Mouse (Mus musculus) limb, embryonic 14.5 days (tissue): ENCODE data around the gene Tshz2. TPM values are rescaled to one million over a fixed set of nuclear protein-coding genes. Genes with fewer than 3 reads are reported as not detected.

ENCODE experiments used
- ATAC-seq: fragments of 200-750 bp; cut with Nextera tagmentation; 2 replicates; pipeline ENCODE4 v1.8.0; 2017; ENCODE audit warnings: low read depth, moderate number of reproducible peaks, moderate TSS enrichment; ENCODE audit not compliant: low FRiP score
- DNase-seq: peaks from one replicate; pipeline ENCODE4 v3.0.0-alpha.2; 2015; ENCODE audit warnings: low spot score
- H3K27ac ChIP-seq: fragments of 300-500 bp; sonication (generic); replicated peaks from 2 replicates; pipeline ENCODE4 v1.5.1; 2014; ENCODE audit warnings: low read depth, mild to moderate bottlenecking, low read length, moderate library complexity, mixed read lengths
- H3K27me3 ChIP-seq: fragments of 300-500 bp; sonication (generic); 2 replicates; pipeline ENCODE4 v1.6.1; 2014; ENCODE audit warnings: low read length, mixed read lengths; ENCODE audit not compliant: control insufficient read depth, insufficient read depth
- H3K36me3 ChIP-seq: fragments of 300-500 bp; sonication (generic); 2 replicates; pipeline ENCODE4 v1.6.1; 2014; ENCODE audit warnings: mild to moderate bottlenecking, low read length, moderate library complexity, mixed read lengths; ENCODE audit not compliant: control insufficient read depth, insufficient read depth
- H3K4me1 ChIP-seq: fragments of 300-500 bp; sonication (generic); 2 replicates; pipeline ENCODE4 v1.6.1; 2014; ENCODE audit warnings: antibody characterized with exemption, low read length, mixed read lengths; ENCODE audit not compliant: control insufficient read depth, insufficient read depth
- H3K4me2 ChIP-seq: fragments of 300-500 bp; sonication (generic); replicated peaks from 2 replicates; pipeline ENCODE4 v1.6.1; 2014; ENCODE audit warnings: low read depth, mild to moderate bottlenecking, low read length, moderate library complexity; ENCODE audit not compliant: severe bottlenecking
- H3K4me3 ChIP-seq: fragments of 300-500 bp; sonication (generic); replicated peaks from 2 replicates; pipeline ENCODE4 v1.5.1; 2014; ENCODE audit warnings: low read length
- H3K9ac ChIP-seq: fragments of 300-500 bp; sonication (generic); 2 replicates; pipeline ENCODE4 v1.6.1; 2014; ENCODE audit warnings: mild to moderate bottlenecking, low read depth, low read length, moderate library complexity; ENCODE audit not compliant: severe bottlenecking
- H3K9me3 ChIP-seq: fragments of 300-500 bp; sonication (generic); 2 replicates; pipeline ENCODE4 v1.6.1; 2016; ENCODE audit warnings: low read length; ENCODE audit not compliant: control insufficient read depth
- POLR2A ChIP-seq: fragments of 200-500 bp; IDR thresholded peaks from 2 replicates; pipeline ENCODE4 v1.8.0; 2012; ENCODE audit warnings: inconsistent platforms, mild to moderate bottlenecking, moderate library complexity, borderline replicate concordance; ENCODE audit not compliant: insufficient read depth, insufficient read length; ENCODE audit errors: extremely low read depth
- WGBS: fragments of 180-500 bp; shearing (Covaris S2); extraction: QIAGEN DNeasy Blood & Tissue Kit; methylation state at CpG from one replicate; pipeline ENCODE4 v1.1.7; 2014; 5-methylcytosine and 5-hydroxymethylcytosine counted together
- polyA plus RNA-seq, 2 experiments: library from polyadenylated mRNA; depleted of rRNA in 1 of 2; stranded (reverse) in 1 of 2; unstranded in 1 of 2; fragments of >200 nt; fragmentation: Nextera tagmentation in 1 of 2; extraction: Ambion mirVana in 1 of 2; gene quantifications; 2 replicates each; pipeline versions ENCODE4 v1.2.1 to v1.2.3; 2012 to 2014

Tshz2 gene
- polyA plus RNA-seq, 2 experiments, result 7.3 to 29.2 TPM

GRCm38 (mm10) chr2:169647091-169647490 is 14.3 kb downstream of the Tshz2 start:
- Histone ChIP-seq H3K27me3 (no peaks in the 10 kb centered on the region), H3K27ac (no peak overlapping the region), H3K36me3 (no peaks in the 10 kb centered on the region), H3K4me3 (no peak overlapping the region), H3K4me1 (0 out of 2 replicates have a peak, but pooled peaks cover 2% of the 10 kb centered on the region), H3K9ac (no peak overlapping the region), H3K4me2 (no peak overlapping the region), H3K9me3 (no peaks in the 10 kb centered on the region)
- no peak for DNase-seq
- no peak for TF ChIP-seq POLR2A
- ATAC-seq, result no peak
- WGBS, result 79% methylated on average over 7 of the region's 7 CpGs

DNA sequence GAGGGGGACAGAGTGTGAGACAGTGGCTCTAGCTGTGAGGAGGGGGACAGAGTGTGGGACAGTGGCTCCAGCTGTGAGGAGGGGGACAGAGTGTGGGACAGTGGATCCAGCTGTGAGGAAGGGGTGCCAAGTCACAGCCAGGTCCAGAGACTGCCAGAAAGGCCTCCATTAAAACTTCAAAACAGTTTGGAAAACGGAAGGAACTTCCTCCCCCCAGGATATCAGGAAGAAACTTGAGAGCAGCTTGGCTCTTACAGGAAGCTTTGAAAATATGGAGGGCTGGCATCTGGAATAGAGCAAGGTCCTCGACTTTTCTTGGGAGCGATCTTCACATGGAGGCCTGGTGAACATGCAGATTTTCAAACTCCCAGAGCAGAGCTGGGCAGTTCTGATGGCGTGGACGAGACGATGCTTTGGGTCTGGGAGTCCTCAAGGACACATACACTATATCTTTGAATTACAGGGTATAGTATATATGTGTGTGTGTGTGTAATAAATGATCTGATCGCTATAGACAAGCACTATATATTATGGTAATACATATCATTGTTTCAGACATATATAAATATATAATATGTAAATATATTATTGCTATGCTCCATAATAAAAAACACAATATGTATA is 16.6 kb downstream of the Tshz2 start:
- H3K9me3 ChIP-seq, result no peaks in the 10 kb centered on the region
- H3K27me3 ChIP-seq, result no peaks in the 10 kb centered on the region
- DNase-seq (no peak), ATAC-seq (no peak)
- no peaks in the 10 kb centered on the region for H3K36me3 ChIP-seq
- H3K4me1 ChIP-seq, result 0 out of 2 replicates have a peak, but pooled peaks cover 2% of the 10 kb centered on the region
- 36% methylated on average over 7 of the region's 7 CpGs for WGBS
- no peak overlapping the region for H3K27ac ChIP-seq
- H3K4me2 ChIP-seq, result no peak overlapping the region
- H3K9ac ChIP-seq, result no peak overlapping the region
- no peak for TF ChIP-seq POLR2A
- H3K4me3 ChIP-seq, result no peak overlapping the region

- no peak overlapping the region for H3K4me2 ChIP-seq
- no peak overlapping the region for H3K27ac ChIP-seq
- DNase-seq (no peak), ATAC-seq (no peak)
- H3K4me1 ChIP-seq, result peaks cover 16% of the 10 kb centered on the region
- no peaks in the 10 kb centered on the region for H3K27me3 ChIP-seq
- no peaks in the 10 kb centered on the region for H3K9me3 ChIP-seq
- 79% methylated on average over 1 of the region's 1 CpGs for WGBS
- no peaks in the 10 kb centered on the region for H3K36me3 ChIP-seq
- TF ChIP-seq POLR2A, result no peak
- H3K4me3 ChIP-seq, result no peak overlapping the region
- H3K9ac ChIP-seq, result no peak overlapping the region
Observed at GRCm38 (mm10) chr2:169653282-169653681, 20.5 kb downstream of the Tshz2 start.

GRCm38 (mm10) chr2:169663792-169664191 is 31.0 kb downstream of the Tshz2 start:
- ATAC-seq (no peak), DNase-seq (no peak)
- no peak for TF ChIP-seq POLR2A
- Histone ChIP-seq H3K9me3 (peaks cover 4% of the 10 kb centered on the region; the same call in 1 of the 2 replicates), H3K27me3 (no peaks in the 10 kb centered on the region), H3K4me1 (peaks cover 24% of the 10 kb centered on the region), H3K4me2 (no peak overlapping the region), H3K9ac (0 out of 2 replicates have a peak overlapping the region, but pooled peaks have one; percentile 12), H3K27ac (peak overlapping the region; percentile 52; the same call in 1 of the 2 replicates), H3K36me3 (no peaks in the 10 kb centered on the region), H3K4me3 (no peak overlapping the region)
- 31% methylated on average over 8 of the region's 8 CpGs for WGBS

DNA sequence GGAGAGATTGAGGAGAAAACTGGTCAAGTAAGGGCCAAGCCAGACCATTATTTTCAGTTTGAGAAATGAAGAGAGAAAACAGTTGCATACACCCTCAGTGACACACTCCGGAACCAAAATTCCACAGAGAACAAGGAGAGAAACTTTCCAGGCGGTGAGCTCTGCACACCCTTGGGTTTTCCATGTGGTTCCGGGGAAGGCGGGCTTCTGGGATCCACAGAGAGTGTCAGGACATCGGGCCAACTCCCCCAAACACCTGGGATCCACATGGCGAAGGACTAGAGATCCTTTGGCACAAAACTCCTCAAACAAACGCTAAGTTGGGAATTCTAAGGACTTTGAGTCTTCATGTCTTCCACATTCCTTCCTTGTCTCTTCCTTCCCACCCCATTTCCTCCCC is 38.5 kb downstream of the Tshz2 start:
- H3K9ac ChIP-seq, result no peak overlapping the region
- H3K27me3 ChIP-seq, result no peaks in the 10 kb centered on the region
- no peak for ATAC-seq
- no peak overlapping the region for H3K4me3 ChIP-seq
- no peak overlapping the region for H3K4me2 ChIP-seq
- no peak overlapping the region for H3K27ac ChIP-seq
- 0 out of 2 replicates have a peak, but pooled peaks cover 2% of the 10 kb centered on the region for H3K4me1 ChIP-seq
- no peaks in the 10 kb centered on the region for H3K9me3 ChIP-seq
- TF ChIP-seq POLR2A, result no peak
- WGBS, result 76% methylated on average over 7 of the region's 7 CpGs
- DNase-seq, result no peak
- H3K36me3 ChIP-seq, result no peaks in the 10 kb centered on the region
